Mouse (Mus musculus) ES-Bruce4 (cell line): ENCODE data around the gene Shisa7. TPM values are rescaled to one million over a fixed set of nuclear protein-coding genes. Genes with fewer than 3 reads are reported as not detected.

Experiments used
- H3K27ac ChIP-seq: 2 replicates; pipeline ENCODE4 v1.5.1; 2012; ENCODE audit warnings: low read length, inconsistent platforms; ENCODE audit not compliant: insufficient read depth
- H3K27me3 ChIP-seq: 2 replicates; pipeline ENCODE4 v1.6.1; 2012; ENCODE audit warnings: mild to moderate bottlenecking, low read length, inconsistent platforms; ENCODE audit not compliant: control insufficient read depth, poor library complexity, insufficient read depth, severe bottlenecking
- H3K36me3 ChIP-seq: 2 replicates; pipeline ENCODE4 v1.6.1; 2012; ENCODE audit warnings: inconsistent platforms, mild to moderate bottlenecking, low read length, moderate library complexity; ENCODE audit not compliant: control insufficient read depth, poor library complexity, insufficient read depth, severe bottlenecking
- H3K4me1 ChIP-seq: one replicate; pipeline ENCODE4 v1.8.1; 2011; ENCODE audit warnings: low read length; ENCODE audit not compliant: control insufficient read depth, insufficient read depth
- H3K4me3 ChIP-seq: 2 replicates; pipeline ENCODE4 v1.5.1; 2011; ENCODE audit warnings: low read depth, mild to moderate bottlenecking, low read length
- H3K9ac ChIP-seq: 2 replicates; pipeline ENCODE4 v1.6.1; 2012; ENCODE audit warnings: low read depth, mild to moderate bottlenecking, inconsistent platforms; ENCODE audit not compliant: poor library complexity, severe bottlenecking
- H3K9me3 ChIP-seq: replicated peaks from 2 replicates; pipeline ENCODE4 v1.6.1; 2012; ENCODE audit warnings: mild to moderate bottlenecking, low read length, inconsistent platforms; ENCODE audit not compliant: control insufficient read depth, poor library complexity, insufficient read depth, severe bottlenecking
- CTCF ChIP-seq: IDR thresholded peaks from one replicate; pipeline ENCODE4 v1.8.1; 2011; ENCODE audit warnings: low read depth, low read length
- EP300 ChIP-seq: IDR thresholded peaks from 2 replicates; pipeline ENCODE4 v1.6.1; 2011; ENCODE audit warnings: low read depth, low read length; ENCODE audit not compliant: insufficient read depth
- POLR2A ChIP-seq: IDR thresholded peaks from one replicate; pipeline ENCODE4 v1.8.1; 2011; ENCODE audit warnings: low read length; ENCODE audit not compliant: insufficient read depth
- polyA plus RNA-seq: library from polyadenylated mRNA; stranded (reverse); fragments of >200 nt; gene quantifications from 2 replicates; pipeline ENCODE4 v1.2.4, GENCODE M21; 2011; ENCODE audit warnings: low read depth; ENCODE audit not compliant: missing spikeins, insufficient read depth, insufficient read length

Shisa7 gene
- polyA plus RNA-seq, 1 experiment: 3.8 TPM

DNA sequence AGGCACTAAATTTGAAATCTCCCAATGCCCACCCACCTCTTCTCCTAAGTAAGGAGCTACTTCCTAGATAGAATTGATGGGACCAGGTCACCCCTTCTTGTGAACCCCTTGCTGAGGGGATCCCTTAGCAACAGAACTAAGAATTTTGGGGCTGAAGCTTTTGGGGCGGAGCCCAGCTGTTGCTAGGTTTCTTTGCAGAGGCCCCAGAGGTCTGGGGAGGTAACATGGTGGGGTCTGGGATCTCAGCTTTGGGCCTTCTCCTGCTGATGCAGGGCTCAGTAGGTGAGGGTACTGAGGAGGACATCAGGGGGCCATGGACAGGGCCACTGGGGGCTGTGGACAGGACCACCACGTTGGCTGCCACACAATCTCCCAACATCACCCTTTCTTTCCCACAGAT, 61.7 kb downstream of the Shisa7 start, which contains the start of the genes Il11 and Tmem190:
Gene Il11, minus strand, starts transcription at position 101 of the 400 bp plus-strand sequence.
Gene Tmem190, plus strand, starts transcription at position 179 of the 400 bp plus-strand sequence.
- H3K9ac ChIP-seq: no peak within 1 kb of the TSS
- H3K9me3 ChIP-seq: no peaks in the 10 kb centered on the region
- TF ChIP-seq CTCF: no peak
- H3K27me3 ChIP-seq: no peaks in the 10 kb centered on the region
- H3K27ac ChIP-seq: no peak within 1 kb of the TSS
- H3K4me3 ChIP-seq: no peak within 1 kb of the TSS
- no peaks in the 10 kb centered on the region for H3K36me3 ChIP-seq
- H3K4me1 ChIP-seq: no peaks in the 10 kb centered on the region

DNA sequence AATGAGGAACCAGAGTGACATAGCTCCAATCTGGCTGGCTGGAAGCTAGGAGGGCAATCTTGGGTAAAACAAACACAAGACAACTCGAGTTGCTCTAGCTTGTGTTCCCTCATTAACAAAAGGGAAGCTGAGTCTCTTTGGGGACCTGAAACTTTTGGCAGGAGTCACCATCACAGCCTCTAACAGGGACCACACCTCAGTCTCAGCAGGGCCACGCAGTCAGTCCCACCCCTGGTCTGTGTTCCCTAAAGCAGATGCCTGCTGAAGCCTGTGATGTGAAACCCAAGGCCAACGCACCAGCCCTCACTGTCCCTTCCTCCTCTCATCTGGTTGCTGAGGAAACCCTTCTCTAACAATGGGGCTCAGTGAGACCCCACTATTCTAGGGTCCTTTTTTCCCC, 62.4 kb downstream of the Shisa7 start:
- Histone ChIP-seq H3K4me3 (no peak overlapping the region), H3K27ac (no peak overlapping the region), H3K9ac (no peak overlapping the region), H3K36me3 (no peaks in the 10 kb centered on the region), H3K27me3 (no peaks in the 10 kb centered on the region), H3K9me3 (no peaks in the 10 kb centered on the region), H3K4me1 (no peaks in the 10 kb centered on the region)
- TF ChIP-seq POLR2A (no peak), CTCF (no peak), EP300 (no peak)

- no peaks in the 10 kb centered on the region for H3K27me3 ChIP-seq
- H3K27ac ChIP-seq: no peak overlapping the region
- H3K4me3 ChIP-seq: no peak overlapping the region
- no peak overlapping the region for H3K9ac ChIP-seq
- no peaks in the 10 kb centered on the region for H3K4me1 ChIP-seq
- no peaks in the 10 kb centered on the region for H3K9me3 ChIP-seq
- no peak for TF ChIP-seq CTCF
- no peak for TF ChIP-seq POLR2A
- TF ChIP-seq EP300: no peak
- H3K36me3 ChIP-seq: no peaks in the 10 kb centered on the region
Measured at GRCm38 (mm10) chr7:4779921-4780320, 64.6 kb downstream of the Shisa7 start.

GRCm38 (mm10) chr7:4777851-4778637, 66.5 kb downstream of the Shisa7 start:
- Histone ChIP-seq H3K27me3 (no peaks in the 10 kb centered on the region), H3K9ac (no peak overlapping the region), H3K4me1 (no peaks in the 10 kb centered on the region), H3K27ac (no peak overlapping the region), H3K9me3 (no peaks in the 10 kb centered on the region), H3K36me3 (no peaks in the 10 kb centered on the region), H3K4me3 (no peak overlapping the region)
- TF ChIP-seq EP300: no peak
- no peak for TF ChIP-seq CTCF
- no peak for TF ChIP-seq POLR2A

DNA sequence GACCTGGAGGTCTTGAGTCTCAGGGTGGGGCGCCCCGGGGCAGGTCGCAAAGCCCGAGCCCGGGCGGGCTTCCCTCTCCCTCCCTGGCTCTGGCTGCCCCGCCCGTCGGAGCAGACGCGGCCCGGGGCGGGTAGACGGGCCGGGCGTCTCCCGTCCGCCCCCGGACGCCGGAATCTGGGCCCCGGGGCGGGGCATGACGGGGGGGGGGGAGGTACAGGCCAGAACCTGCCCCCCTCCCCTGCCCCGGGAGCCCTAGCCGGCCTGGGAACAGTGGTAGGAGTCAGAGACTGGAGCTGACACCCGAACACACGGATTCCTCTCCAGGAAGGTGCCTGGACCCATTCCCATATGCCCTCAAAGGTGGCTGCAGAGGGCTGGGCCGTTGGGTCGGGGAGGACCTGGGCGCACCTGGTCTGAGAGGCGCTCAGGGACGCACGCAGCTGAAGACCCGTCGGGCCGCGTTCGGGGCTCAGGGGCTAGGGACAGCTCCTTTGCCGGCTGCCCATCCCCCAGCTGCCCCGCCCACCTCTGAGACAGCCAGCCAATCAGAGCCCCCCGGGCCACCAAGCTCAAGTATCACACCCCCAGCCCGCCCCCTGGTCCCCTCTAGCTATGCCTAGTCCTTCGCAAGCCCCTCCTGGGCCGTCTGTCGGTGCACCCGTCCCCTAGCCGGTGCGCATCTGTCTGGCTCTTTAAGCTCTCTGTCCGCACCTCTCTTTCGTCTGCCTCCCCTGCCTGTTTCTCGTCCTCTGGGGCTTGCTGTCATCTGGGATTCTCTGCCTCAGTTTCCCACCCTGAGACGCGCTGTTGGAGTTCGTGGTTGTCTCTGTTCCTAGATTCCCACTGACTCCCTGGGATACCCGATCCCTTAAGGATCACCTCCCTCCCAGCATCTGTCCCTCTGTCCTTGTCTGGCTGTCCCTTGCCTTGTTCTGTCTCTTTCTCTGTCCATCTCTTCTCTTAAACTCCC, 67.3 kb downstream of the Shisa7 start:
- Histone ChIP-seq H3K4me1 (no peaks in the 10 kb centered on the region), H3K9ac (peak overlapping the region; percentile 41), H3K4me3 (peak overlapping the region; percentile 66), H3K27me3 (no peaks in the 10 kb centered on the region), H3K27ac (no peak overlapping the region), H3K36me3 (no peaks in the 10 kb centered on the region), H3K9me3 (no peaks in the 10 kb centered on the region)
- TF ChIP-seq CTCF (no peak), POLR2A (no peak), EP300 (no peak)
